Mouse (Mus musculus): ENCODE data around the gene Olfr199. TPM values are rescaled to one million over a fixed set of nuclear protein-coding genes. Genes with fewer than 3 reads are reported as not detected.
"Not testable (repeated sequence)": the region's sequence is repeated elsewhere in the genome, so short reads cannot be mapped to it uniquely, and the experiment has no call there.

Gene Olfr199
- total RNA-seq (2022): not detected

DNA sequence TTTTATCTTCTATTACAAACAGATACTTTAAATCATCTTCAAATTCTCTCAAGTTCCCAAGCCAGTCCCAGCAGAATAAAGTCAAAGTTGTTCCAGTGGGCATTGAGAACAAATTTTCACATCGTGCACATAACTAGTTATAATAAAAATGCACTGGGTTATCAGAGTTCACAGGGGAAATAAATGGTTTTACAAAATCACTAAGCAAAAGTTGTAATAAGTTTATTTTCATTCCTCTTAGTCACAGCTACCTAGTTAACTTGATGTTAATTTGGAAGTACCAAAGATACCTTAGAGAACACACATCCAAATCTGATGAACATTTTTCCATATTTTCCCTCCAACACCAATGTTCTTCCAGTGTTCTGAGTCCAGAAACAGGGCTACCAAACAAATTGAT lies at the start of gene Olfr199:
TSS of gene Olfr199 (minus strand) at position 101 of the 400 bp plus-strand sequence.
- not testable (repeated sequence) for DNase-seq (ENCODE audit: low spot score in 2 of 2)

DNA sequence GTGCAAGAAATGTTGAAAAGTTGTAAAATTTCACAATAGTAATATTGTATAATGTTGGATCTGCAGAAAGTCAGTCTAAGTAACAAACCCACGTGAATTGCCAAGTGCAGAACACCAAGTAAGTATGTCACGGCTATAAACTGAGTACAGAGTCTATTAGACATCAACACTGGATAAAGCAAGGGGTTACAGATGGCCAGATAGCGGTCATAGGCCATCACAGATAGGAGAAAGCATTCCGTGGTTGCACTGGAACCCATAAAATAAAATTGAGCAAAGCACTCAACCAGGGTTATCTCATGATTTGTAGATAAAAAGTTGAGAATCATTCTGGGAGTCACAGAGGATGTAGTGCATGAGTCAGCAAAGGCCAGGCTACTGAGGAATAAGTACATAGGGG lies 49.5 kb upstream of the Olfr199 start:
- not testable (repeated sequence) for DNase-seq (ENCODE audit: low spot score in 2 of 2)

DNA sequence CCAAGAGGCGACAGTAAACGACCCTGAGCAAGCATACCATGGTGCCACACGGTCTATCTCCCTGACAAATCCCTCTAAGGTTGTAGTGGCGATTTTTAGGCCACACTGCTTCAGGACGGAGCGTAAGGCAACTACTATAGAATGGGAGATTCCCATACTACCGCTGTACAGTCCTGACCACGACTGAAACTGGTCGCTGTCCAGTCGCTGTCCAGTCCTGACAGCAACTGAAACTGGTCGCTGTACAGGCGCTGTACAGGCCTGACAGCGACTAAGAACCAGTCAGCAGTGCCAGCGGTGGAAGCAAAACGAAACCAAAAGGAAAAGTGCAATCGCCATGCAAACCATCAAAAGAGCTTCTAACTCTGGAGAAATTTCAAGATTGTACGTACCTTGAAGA lies 30.1 kb upstream of the Olfr199 start:
- no peak for DNase-seq (ENCODE audit: low spot score in 2 of 2)

DNA sequence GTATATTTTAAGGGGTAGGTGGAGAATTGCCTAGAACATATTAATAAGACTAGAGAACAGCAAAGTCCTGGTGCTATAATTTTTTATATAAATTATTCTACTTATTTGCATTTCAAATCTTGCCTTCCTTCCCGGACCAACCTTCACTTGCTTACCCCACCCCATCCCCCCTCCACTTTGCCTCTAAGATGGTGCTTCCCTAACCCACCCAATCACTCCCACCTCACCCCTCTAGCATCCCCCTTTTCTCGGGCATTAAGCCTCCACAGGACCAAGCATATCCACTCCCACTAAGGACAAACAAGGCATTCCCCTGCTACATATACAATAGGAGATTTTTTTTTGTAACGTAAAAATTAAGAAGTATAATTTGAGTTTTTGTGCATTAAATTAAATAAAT lies 1.7 kb downstream of the Olfr199 start:
- DNase-seq (ENCODE audit: low spot score in 2 of 2): not testable (repeated sequence)

DNA sequence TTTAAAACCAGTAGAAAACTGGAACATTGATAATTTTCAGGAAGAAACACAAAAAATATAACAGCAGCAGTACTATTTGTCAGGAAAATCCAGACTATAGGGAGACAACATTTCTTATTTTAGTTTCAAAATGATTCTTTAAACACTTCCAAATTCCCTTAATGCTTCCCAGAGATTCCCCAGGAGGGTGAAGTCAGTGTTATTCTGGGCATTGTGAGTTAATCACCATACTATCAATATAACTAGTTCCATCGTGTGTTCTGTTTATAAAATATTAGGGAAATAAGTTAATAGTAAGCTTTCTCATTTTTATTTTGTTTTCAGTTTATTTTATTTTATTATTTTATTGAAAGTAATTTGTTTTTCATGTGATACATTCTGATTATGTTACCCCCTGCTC lies 16.1 kb downstream of the Olfr199 start, which contains the start of gene Olfr198:
TSS of gene Olfr198 (minus strand) at position 101 of the 400 bp plus-strand sequence.
- not testable (repeated sequence) for DNase-seq (ENCODE audit: low spot score in 2 of 2)

DNA sequence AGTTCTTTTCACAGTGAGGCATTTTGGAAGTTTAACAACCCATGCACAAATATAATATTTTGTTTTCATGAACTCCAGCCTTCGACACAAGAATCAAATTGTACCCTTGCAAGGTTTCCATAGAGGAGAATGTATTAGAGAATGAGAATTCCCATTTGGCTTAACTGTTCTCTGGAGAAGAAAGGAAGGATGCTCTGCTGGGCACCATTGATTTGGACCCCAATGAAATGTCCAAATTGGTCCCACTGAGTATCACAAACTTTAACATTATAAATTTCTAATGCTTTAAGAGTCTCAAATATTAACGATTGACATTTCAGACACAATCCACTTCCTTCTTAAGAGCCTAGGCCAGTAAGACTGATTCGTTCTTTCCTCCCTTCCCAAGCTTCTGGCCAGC lies 49.2 kb downstream of the Olfr199 start, which contains the start of gene Olfr196:
TSS of gene Olfr196 (minus strand) at position 101 of the 400 bp plus-strand sequence.
- DNase-seq (ENCODE audit: low spot score in 2 of 2): no peak

Other genes starting within 250 kb of the Olfr199 start
- gene Olfr183, start 224.4 kb downstream of the Olfr199 start, total RNA-seq (2022): not detected
- gene Olfr186, start 189.5 kb downstream of the Olfr199 start, total RNA-seq (2022): not detected
- not detected for gene Olfr187, start 180.0 kb downstream of the Olfr199 start, total RNA-seq (2022)
- not detected for gene Olfr190, start 141.8 kb downstream of the Olfr199 start, total RNA-seq (2022)
- gene Olfr191, start 129.9 kb downstream of the Olfr199 start, total RNA-seq (2022): not detected
- gene Olfr193, start 107.9 kb downstream of the Olfr199 start, total RNA-seq (2022): not detected
- not detected for gene Olfr194, start 98.7 kb downstream of the Olfr199 start, total RNA-seq (2022)
- gene Olfr195, start 72.7 kb downstream of the Olfr199 start, total RNA-seq (2022): not detected
- gene Olfr196, start 49.3 kb downstream of the Olfr199 start, total RNA-seq (2022): not detected
- not detected for gene Olfr198, start 16.2 kb downstream of the Olfr199 start, total RNA-seq (2022)
- not detected for gene Olfr201, start 52.9 kb upstream of the Olfr199 start, total RNA-seq (2022)
- not detected for gene Olfr202, start 67.0 kb upstream of the Olfr199 start, total RNA-seq (2022)
- gene Olfr203, start 79.1 kb upstream of the Olfr199 start, total RNA-seq (2022): not detected
- under 1 TPM in 1 of 4 experiments, not detected in 3; 0.13 TPM for gene Olfr204, start 98.5 kb upstream of the Olfr199 start, total RNA-seq (2022)
- gene Olfr205, start 111.4 kb upstream of the Olfr199 start, total RNA-seq (2022): not detected
- gene Olfr206, start 129.5 kb upstream of the Olfr199 start, total RNA-seq (2022): not detected
- gene Olfr209, start 144.2 kb upstream of the Olfr199 start, total RNA-seq (2022): not detected
- gene Gabrr3, start 187.6 kb upstream of the Olfr199 start, total RNA-seq (2022): under 1 TPM in 3 of 4 experiments, not detected in 1; 0.11 to 0.22 (median 0.11) TPM

Data from left cerebral cortex, adult 8-10 months (tissue).